23 mouse cellular contexts compared by ENCODE assay signal in genomic region chr6:125663906-125664305, GRCm38 (mm10). TPM values are rescaled to one million over a fixed set of nuclear protein-coding genes. Genes with fewer than 3 reads are reported as not detected.
"Had no signal": no experiment of that assay in that cellular context is flagged by ENCODE, and none has a peak within 500 bp of the region (broad histone marks: within the 10 kb centered on the region; RNA-seq: fewer than 3 reads in every experiment).

No protein-coding gene starts in this region.

- H3K36me3 ChIP-seq: lung, embryonic 15.5 days; midbrain, embryonic 12.5 days; midbrain, embryonic 15.5 days; neural tube, embryonic 13.5 days; stomach, embryonic 15.5 days had no signal

- H3K27ac ChIP-seq: layer of hippocampus, adult 2 months; liver, embryonic 14.5 days; lung, embryonic 15.5 days; macrophage; midbrain, embryonic 12.5 days; midbrain, embryonic 15.5 days; neural tube, embryonic 13.5 days; stomach, embryonic 15.5 days had no signal

- H3K27me3 ChIP-seq: lung, embryonic 15.5 days; midbrain, embryonic 12.5 days; midbrain, embryonic 15.5 days; neural tube, embryonic 13.5 days; stomach, embryonic 15.5 days had no signal

- H3K4me3 ChIP-seq: layer of hippocampus, adult 2 months; lung, embryonic 15.5 days; midbrain, embryonic 12.5 days; midbrain, embryonic 15.5 days; myocyte; neural tube, embryonic 13.5 days; stomach, embryonic 15.5 days had no signal

- H3K4me2 ChIP-seq: lung, embryonic 15.5 days; midbrain, embryonic 12.5 days; midbrain, embryonic 15.5 days; neural tube, embryonic 13.5 days; stomach, embryonic 15.5 days had no signal

- H3K9ac ChIP-seq: liver, embryonic 14.5 days; liver, postnatal 0 days; lung, embryonic 15.5 days; midbrain, embryonic 12.5 days; midbrain, embryonic 15.5 days; neural tube, embryonic 13.5 days; stomach, embryonic 15.5 days had no signal

- DNase-seq: kidney, adult 11 months; kidney, adult 9 months; kidney, postnatal 14 days; kidney, postnatal 4 days; layer of hippocampus, adult 9-11 months; liver, postnatal 0 days; retina, postnatal 1 day; right cerebral cortex, postnatal 25 days; spleen, adult 18-20 months; thymus, adult 18-20 months; thymus, postnatal 36 days had no signal

- ATAC-seq: liver, postnatal 0 days; midbrain, embryonic 15.5 days had no signal

- H3K4me1 ChIP-seq: lung, embryonic 15.5 days; midbrain, embryonic 12.5 days; midbrain, embryonic 15.5 days; neural tube, embryonic 13.5 days; stomach, embryonic 15.5 days had no signal

- H3K9me3 ChIP-seq: lung, embryonic 15.5 days; midbrain, embryonic 12.5 days; midbrain, embryonic 15.5 days; neural tube, embryonic 13.5 days; stomach, embryonic 15.5 days had no signal

RNA-seq across cellular contexts. Expression of gene Ano2, which starts 26.3 kb away (rescaled TPM):
- total RNA-seq: megakaryocyte, adult 5-6 weeks; neutrophil, adult 5-6 weeks had no signal
- polyA plus RNA-seq: liver, adult 2 months; liver, postnatal 0 days; macrophage; myocyte had no signal
